Mouse (Mus musculus): ENCODE data around the gene Smpd3.

The Smpd3 gene

DNA sequence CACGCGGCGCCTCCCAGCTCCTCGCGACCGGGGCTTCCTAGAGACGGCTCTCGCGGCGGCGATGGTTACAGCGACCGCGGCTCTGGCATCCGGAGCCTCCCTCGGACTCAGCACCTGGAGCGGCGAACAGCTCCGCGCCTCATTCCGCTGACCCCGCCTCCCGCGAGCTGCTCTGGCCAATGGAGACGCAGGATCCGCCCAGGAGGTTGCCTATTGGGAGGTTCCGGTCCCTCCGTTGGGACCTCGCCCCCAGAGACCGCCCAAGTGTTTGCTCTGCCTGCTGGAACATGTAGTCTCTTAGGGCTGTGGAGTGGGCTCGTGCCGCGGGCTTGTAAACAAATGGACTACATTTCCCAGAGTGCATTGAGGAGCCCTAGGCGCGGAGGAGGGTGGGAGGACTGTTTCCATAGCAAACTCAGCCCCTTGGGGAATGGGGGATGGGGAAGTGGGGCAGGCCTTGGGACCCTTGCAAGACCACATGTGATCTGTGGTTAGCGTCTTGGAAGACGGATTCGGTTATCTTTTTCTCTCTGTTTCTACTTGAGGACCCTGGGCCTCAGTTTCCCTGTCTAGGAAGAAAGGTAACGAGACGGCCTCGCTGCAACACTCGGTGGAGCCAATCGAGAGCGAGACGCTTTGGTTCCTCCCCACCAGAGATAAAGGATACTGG, at the start of gene Smpd3:
Gene Smpd3 (minus strand): TSS at position 137 of the 670 bp plus-strand sequence.
- DNase-seq, result peak; percentile 99

DNA sequence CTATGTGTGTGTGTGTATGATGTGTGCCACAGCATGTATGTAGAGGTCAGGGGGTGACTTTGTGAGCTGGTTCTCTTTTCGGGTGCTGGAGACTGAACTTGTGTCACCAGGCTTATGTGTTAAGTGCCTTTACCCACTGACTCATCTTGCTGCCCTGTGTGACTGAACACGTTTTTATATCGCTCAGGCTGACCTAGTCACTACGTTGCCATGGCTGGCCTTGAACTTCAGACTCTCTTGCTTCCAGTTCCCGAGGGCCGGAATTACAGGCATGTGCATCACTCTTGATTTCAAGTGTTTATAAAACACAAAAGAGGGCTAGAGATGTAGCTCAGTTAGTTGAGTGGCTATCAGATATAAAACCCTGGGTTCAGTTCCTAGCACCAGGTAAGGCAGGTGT, 43.2 kb upstream of the Smpd3 start:
- no peak for DNase-seq

DNA sequence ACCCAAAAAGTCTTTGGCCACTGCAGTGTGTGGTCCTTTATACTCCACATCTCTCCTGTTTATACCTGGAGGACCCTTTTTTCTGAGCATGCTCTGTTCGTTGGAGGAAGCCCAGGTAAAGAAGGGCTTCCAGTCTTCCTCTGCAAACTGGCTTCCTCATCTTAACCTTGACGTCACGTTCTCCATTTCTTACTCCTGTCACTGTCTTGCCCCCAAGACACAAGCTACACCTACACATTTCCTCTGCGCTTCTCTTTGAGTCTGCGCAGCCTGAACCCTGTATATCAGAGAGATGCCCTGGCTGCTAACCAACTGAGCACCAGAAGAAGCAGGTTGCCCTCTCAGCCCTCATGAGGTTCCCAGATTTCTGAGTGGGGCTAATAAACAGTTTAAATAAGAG, 41.6 kb upstream of the Smpd3 start:
- no peak for DNase-seq

DNA sequence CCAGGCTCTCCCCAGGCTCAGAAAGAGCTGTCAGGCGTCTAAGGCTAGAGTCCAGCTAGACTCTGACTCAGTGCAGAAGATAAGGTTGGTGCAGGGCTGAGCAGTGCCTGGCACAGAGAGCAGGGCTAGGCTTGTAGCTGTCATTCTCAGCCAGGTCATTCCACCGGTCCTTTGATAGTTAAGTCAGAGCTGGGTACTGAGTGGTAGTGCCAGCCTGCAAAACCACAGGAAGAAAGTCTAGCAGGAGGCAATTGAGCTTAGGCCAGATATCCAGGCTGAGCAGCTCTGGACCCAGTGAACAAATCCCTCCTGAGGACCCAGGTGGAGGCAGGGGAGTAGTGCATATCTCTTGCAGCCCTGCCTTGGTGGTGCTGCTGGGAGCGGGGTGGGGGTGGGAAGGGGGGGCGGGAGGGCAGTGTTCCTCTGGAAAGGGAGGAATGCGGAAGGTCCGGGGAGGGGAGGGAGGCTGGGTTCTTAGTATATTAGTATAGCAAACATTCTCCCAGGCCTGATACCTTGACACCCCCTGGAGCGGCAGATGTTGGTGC, 40.8 kb upstream of the Smpd3 start:
- DNase-seq, result peak; percentile 9

DNA sequence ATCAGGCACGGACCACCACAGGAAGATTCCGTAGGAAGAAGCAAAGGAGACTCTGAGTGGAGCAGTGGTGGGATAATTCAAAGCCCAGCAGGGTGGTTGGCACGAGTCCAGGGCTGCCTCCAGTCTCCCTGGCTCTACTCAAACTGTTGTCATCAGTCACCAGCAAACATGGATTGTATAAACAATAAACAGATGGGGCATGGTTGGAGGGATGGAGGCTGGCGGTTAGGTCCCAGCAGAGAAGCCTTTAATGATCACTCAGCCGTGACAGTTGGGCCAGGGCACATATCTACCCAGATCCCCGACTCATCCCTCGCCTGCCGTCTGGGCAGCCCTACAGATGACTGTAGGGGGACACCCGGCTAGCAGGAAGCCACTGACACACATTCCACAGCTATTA, 39.1 kb upstream of the Smpd3 start:
- peak; percentile 45 for DNase-seq

DNA sequence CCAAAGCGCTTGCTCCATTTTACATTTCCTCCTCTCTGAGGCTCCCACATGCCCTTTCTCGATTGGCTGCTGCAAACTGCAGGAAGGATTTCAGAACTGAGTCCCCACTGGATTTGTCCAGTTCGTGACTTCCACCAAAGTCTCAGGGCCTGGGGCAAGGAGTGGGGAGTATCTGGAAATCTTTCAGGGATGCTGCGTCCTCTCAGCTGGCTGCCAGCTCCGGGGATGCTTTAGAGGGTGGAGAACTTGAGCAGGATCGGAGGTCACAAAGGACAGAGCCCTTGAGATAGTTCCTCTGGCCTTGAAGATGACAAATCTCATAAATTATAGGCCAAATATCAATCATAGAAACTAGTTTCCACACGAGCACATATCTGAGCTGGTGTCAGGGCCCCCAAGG, 38.2 kb upstream of the Smpd3 start:
- no peak for DNase-seq

DNA sequence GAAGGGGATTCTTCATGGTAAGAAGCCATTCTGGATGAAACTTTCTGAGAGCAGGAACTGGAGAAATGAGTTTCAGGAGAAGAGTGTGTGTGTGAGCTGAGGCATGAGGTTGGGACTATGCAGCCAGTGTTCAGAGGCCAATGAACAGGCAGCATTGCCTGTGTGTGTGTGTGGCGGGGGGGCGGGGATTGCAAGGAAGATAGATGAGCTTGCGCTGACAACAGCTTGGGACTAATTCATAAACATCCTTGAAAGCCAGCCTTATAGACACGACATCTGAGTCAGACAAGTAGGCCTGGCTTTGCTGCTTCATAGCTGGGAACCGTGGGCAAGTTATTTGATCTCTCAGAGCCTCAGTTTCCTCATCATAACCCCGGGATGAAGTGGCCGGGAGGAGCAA, 31.3 kb upstream of the Smpd3 start:
- no peak for DNase-seq

DNA sequence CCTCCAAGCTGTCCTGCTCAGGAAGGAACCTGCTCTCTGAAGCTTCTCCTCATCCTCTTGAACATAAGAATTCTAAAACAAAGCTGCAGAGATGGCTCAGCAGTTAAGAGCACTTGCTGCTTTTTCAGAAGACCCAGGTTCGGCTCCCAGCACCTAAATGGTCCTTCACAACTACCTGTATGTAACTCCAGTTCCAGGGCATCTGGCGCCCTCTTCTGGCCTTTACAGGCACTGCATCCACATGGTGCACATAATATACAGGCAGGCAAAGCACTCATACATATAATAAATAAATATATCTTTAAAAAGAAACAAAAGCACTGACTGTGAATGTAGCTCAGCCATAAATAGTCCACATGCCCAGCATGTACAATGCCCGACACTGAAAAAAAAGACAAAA, 30.7 kb upstream of the Smpd3 start:
- no peak for DNase-seq

DNA sequence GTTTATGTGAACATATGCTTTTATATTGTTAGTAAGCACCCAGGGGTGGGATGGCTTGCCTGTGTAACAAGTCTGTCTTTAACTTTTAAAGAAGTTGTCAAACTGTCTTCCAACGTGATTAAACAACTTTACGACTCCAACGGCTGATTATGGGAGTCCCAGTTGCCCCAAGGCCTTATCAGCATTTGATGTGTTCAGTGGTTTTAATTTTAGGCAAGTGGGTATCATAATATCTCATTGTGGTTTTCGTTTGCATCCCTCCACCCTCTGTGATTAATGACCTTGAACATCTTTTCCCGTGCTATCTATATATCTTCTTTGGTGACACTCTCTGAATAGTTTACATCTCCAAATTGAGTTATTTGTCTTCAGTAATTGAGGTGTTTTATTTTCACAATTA, 27.0 kb upstream of the Smpd3 start:
- DNase-seq, result no peak

DNA sequence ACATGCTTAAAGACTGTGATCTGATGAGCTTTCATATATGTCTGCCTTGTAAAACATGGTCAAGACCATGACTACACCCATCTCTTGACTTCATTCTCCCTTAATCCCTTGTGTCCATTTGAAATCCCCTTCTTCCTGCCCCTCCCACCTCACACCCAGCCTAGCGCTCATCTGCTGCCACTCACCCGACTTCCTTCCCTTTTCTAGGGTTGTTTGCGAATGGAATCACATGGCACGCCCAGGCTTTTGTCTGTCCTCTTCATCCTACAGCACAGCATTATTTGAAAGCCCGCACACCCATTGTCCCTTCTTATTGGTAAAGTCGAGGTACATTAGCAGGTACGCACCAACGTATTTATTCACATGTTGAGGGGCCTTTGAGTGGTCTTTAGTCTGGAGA, 26.5 kb upstream of the Smpd3 start:
- no peak for DNase-seq

DNA sequence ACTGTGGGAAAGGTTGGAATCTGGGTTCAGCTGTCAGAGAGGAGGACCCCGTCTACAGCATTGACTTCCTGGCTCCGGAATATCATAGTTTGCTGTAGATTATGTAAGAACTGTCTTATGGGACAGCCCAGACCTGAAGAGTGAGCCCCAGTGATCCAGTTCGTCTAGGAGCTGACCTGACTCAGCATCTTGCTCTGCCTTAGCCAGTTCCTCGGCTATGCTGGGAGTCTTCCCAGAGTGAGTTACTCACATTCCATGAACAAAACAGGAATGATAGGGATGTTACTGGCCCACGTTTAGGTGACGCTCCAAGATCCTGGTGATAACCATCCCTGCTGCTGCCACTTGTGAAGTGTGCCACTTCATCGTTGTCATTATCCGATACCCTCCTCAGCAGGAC, 25.5 kb upstream of the Smpd3 start:
- no peak for DNase-seq

DNA sequence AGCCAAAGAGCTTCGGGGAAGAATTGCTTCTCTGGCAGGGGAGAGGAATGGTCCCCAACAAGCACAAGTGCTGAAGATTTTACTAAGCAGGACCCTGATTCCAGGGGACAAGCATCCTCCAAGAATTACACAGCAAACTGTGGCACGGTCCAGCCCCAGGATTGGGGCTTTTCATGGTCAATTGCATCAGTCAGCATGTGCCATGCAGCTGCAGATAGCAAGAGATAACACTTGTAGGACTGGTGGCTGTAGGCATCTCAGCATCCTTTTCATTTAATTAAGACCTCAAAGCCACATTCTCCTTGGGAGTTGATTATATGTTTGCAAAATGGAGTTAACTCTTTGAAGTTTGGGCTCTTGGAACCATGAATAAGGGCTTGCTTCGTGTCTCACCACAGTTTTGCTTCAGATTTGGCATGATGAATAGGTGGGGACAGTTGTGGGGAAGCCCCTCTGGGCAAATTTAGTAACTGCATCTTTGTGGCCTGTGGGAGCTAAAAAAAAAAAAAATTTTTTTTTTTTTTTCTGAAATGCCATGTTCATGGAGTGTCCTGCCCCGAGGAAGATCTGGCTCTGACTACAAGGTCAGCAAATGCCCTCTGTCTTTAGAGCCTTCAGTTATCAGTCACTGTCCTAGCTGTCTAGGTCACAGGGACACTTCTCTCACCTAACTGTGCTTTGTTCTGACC, 22.0 kb upstream of the Smpd3 start:
- DNase-seq, result no peak

DNA sequence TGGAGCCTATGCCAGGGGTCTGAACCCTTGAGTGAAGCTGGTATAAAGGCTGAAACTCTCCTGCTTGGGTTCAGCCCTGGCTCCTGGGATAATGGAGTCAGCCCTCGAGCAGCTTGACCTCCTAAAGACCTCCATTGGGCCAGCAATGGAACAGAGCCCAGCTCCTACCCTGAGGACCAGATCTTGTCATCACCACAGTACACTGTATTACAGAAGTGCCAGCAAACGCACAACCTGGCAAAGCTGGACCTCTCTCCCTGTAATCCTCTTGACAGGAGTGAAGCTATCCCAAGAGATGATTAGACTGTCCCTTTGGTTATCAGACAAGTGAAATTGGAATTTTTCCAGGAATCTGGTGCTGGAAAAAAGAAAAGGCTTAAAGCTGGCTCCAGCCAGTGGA, 13.3 kb upstream of the Smpd3 start:
- no peak for DNase-seq

DNA sequence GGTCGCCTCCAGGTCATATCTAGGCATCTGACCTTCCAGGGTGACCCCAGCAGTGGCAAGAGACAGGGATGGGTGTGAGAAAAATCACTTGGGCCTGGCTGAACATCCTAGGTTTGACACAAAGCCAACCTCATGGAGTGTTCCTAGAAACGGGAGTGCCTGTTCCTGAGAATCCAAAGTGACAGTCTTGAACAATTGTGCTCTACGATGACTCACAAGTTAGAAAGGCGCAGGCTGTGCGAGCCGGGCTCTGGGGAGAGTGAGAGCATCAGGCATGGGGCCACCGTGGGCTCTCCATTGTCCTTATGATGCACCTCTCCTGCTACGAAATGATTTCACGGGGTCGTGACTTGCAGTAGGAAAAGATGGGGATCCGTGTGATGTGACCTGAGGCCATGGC, 11.6 kb upstream of the Smpd3 start:
- no peak for DNase-seq

DNA sequence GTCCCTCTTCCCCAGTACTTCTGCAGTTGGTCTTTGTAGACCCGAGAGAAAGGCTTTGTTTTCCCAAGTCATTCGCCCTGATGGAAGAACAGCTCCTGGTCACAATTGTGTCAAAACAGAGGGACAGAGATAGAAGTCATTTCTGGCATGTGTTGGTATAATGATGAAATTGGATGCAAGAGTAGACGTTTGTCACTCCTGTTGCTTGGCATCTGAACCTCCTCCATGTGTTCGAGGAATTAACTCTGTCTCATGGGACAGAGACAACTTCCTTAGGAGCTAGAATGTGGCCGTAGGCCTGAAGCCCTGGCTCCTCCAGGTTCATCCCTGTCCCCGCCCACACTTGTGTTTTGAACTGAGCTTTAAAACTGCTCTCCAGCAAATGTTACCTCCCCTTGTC, 8.3 kb upstream of the Smpd3 start:
- DNase-seq, result no peak

DNA sequence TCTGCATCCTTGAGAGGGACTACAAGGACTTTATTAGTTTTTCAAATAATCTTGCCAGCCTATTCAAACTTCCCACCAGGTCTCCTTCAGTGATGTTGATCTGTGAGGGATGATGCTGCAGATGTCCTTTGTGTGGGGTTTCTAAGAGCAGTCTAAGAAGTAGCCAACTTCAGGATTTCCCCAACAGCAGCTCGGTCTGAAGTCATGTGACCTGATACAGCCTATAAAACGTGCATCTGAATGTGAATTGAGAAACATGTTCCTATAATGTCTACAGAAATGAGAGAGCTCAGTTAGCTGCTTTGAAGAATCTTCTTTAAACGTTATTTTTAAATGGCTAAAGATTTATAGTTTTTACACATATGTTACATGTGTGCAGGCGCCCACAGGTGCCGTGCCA, 5.7 kb upstream of the Smpd3 start:
- no peak for DNase-seq

DNA sequence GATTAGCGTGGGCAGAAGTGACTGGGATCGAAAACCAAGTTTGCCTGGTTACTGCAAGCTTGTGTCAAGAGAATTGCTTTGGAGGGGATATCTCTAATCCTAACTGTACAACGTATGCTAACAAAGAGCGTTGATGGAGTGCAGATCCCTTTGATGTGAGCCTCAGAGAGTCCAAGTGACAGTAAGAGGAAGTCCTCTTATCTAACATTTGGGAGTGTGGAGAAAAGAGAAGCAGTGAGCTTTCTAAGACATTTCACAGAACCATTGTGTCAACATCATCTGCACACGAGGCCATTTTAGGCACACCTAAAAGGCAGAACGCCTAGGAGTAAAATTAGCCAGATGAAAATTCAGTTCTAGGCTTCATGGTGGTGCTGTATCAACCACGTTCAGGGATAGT, 5.0 kb upstream of the Smpd3 start:
- DNase-seq, result no peak

DNA sequence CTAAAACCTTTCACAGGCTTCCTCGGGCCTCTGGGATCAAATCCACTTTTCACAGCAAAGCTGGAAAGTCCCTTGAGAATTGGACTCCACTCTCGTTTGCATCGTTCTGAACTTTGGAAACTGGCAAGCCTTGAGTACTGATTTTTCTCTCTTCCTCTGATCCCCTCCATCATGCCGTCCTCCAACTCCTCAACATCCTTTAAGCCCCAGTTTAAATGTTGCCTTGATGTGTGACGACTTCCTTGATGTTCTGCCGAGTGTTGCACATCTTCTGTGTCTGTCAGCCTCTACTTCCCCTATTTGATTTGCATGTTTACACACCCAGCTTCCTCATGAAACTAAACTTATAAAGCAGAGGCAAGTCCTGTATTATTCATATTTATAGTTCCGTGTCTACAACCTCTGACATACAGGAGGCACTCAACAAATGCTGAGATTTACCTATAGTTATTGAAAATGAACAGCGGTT, 987 bp upstream of the Smpd3 start:
- DNase-seq, result peak; percentile 4

DNA sequence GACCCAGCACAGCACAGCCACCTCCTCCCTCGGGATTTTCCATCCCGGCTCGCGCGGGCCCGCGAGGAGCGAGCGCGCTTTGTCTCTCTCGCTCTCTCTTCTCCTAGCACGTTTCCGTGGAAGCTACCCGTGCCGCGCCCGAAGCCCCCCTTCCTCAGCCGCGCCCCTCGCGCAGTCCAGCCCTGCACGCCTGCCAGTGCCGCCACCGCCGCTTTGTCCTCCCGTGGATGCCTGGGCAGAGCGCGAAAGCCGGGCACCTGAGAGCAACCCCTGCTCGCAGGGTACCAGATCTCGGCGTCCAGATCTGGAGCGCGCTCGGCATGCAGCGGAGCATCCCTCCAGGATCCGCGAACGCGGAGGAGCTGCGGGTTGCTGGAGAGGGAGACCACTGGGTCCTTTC, 1.2 kb downstream of the Smpd3 start:
- DNase-seq, result no peak

DNA sequence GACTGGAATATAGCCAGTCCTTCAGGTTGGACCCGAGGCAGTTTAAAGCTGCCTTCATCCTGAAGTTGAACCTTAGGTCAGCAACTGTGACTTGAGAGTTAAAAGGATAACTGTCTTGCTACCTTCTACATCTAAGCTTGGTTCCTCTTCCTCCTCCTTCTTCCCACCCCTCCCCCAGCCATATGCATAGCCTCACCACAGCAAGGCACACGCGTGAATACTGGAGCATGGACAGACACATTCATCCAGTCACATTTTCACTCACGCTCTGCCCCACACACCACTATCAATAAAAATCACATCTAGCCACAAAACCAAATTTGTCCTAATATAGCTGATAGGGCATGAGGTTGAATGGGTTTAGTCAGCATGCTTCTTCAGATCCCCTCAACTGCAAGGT, 1.8 kb downstream of the Smpd3 start:
- no peak for DNase-seq

DNA sequence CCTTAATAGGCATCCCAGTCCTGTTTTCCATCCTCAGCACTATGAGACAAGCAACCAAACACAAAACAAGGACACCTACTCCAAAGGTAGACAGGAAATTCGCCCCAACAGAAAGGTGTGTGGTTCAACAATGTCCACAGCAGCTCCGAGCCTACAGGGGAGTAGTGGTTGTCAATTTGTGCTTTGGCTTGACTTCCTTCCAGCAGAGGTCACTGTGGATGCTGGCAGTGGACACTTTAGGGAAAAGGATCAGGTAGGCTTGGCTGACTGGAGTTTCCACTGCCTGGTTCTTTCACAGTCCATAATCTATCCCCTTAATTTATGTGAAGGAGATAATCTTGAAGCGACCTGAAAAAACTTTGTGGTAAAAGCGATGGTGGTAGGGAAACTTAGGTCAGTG, 2.6 kb downstream of the Smpd3 start:
- peak; percentile 12 for DNase-seq

DNA sequence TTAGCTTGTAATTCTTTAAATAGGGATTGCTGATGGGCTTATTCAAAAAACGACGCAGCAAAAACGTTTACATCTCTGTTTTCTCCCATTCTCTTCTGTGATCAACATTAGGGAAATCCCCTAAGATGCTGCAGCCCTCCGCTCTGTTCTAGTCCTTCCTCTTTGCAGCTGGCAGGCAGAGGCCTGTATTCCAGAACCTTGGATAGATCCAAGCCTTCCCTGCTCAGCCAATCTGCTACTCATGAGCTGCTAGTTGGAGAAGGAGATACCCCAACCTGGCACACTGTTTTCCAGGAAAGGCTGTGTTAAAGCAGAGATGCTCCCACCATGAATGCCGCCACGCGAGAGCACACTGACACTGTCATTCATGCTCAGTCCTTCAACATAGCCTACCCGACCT, 4.4 kb downstream of the Smpd3 start:
- DNase-seq, result peak; percentile 19

DNA sequence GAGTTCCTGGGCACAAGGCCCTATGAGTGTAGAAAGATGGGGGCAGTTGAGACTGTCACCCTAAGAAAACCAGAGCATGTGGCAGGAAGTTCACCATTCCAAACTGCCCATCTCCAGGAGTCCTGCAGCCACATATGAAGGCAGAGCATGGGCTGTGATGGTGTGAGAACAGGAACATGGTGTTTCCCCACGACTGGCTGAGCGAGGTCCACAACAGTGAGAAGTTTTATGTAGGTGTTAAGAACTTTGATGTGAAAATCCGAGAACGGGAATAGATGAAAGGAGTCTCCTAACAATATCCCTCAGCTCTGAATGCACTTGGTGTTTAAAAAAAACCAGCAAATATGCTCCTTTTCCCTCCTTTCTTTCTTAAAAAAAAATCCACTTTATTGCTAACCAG, 5.3 kb downstream of the Smpd3 start:
- DNase-seq, result no peak

DNA sequence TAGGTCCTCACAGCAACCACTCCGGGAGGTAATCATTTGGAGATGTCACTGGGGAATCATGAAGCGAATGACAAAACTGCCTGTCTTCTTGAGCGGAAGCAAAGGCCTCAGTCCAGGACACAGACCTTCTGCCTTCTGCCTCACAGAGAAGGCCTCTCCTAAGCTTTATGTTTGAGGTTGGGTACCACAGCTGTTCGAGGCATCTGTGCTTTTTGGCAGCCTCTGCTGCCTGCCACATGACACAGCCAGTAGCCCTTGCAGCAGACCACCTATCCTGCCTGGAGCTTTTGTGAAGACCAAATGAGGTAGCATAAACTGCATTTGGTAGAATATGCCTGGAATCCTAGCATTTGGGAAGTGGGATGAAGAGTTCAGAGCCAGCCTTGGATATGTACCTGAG, 11.2 kb downstream of the Smpd3 start:
- no peak for DNase-seq

DNA sequence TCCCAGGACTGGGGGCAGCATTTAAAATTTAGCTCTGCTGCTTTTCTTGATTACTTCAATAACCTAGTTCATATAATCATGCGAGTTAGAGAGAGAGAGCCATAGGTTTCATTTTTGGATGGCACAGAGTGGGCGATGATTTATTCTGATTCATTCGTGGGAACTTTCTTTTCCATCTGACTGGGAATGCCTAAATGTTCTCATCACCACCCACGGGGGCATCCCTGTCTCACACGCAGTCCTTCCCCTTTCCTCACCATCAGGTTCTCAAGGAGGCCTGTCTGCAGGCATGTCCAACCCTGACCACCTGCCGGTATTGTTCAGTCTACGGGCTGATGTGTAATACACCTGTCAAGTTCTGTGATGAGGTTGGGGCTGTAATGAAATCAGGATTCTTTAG, 16.4 kb downstream of the Smpd3 start:
- no peak for DNase-seq

Data from lung, postnatal 10 days (tissue).